Mouse (Mus musculus) lung, postnatal 0 days (tissue): ENCODE data around the gene Taar3.

Experiments used
- CTCF ChIP-seq: IDR thresholded peaks from 2 replicates; pipeline ENCODE4 v1.5.1; 2016; ENCODE audit warnings: antibody characterized with exemption, mild to moderate bottlenecking
- EP300 ChIP-seq: IDR thresholded peaks from 2 replicates; pipeline ENCODE4 v1.6.1; 2016; ENCODE audit warnings: antibody characterized with exemption, mild to moderate bottlenecking, control low read depth

GRCm38 (mm10) chr10:23938312-23938711, 11.0 kb upstream of the Taar3 start, which contains the start of gene Taar2:
- TF ChIP-seq CTCF (no peak), EP300 (no peak)
